24 mouse cellular contexts compared by ENCODE assay signal in the genomic region with DNA sequence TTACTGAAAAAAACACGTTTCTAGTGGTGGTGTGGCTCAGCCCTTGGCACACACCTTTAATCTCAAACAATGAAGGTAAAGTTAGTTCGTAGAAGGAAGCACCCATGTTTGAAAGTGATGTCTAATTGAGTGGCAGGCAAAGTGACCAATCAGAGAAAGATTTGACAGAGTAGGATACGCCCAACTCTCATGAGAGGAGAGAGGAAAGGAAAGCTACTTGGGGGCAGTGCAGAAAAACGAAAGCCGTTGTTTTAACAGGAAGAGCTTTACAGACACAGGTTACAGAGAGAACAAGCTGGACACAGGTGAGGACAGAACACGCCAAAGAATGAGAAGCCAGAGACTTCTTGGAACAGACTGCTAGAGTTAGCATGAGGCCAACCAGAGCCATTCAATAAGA. TPM values are rescaled to one million over a fixed set of nuclear protein-coding genes. Genes with fewer than 3 reads are reported as not detected.
"Had no signal": no experiment of that assay in that cellular context is flagged by ENCODE, and none has a peak within 500 bp of the region (broad histone marks: within the 10 kb centered on the region; RNA-seq: fewer than 3 reads in every experiment).

No protein-coding gene starts in this region.

- H3K4me1 ChIP-seq: neural tube, embryonic 13.5 days; neural tube, embryonic 15.5 days; stomach, embryonic 15.5 days had no signal

- H3K9me3 ChIP-seq: neural tube, embryonic 13.5 days; neural tube, embryonic 15.5 days; stomach, embryonic 15.5 days had no signal

- DNase-seq: retina, postnatal 1 day; right cerebral cortex, adult 18-20 months; right cerebral cortex, postnatal 14 days; right cerebral cortex, postnatal 25 days; right cerebral cortex, postnatal 4 days; spleen, adult 18-20 months; thymus, adult 18-20 months; thymus, adult 2 months; thymus, postnatal 14 days; thymus, postnatal 25 days; thymus, postnatal 36 days; thymus, postnatal 4 days had no signal

- H3K9ac ChIP-seq: neural tube, embryonic 13.5 days; neural tube, embryonic 15.5 days; stomach, embryonic 15.5 days had no signal

- H3K27ac ChIP-seq: neural tube, embryonic 13.5 days; neural tube, embryonic 15.5 days; stomach, embryonic 15.5 days; stomach, postnatal 0 days had no signal

- H3K27me3 ChIP-seq: neural tube, embryonic 13.5 days; neural tube, embryonic 15.5 days; stomach, embryonic 15.5 days had no signal

- H3K4me2 ChIP-seq: neural tube, embryonic 13.5 days; neural tube, embryonic 15.5 days; stomach, embryonic 15.5 days had no signal

- H3K4me3 ChIP-seq: neural tube, embryonic 13.5 days; neural tube, embryonic 15.5 days; stomach, embryonic 15.5 days had no signal

RNA-seq across cellular contexts. Expression of a gene that starts 44.5 kb away (rescaled TPM):
- total RNA-seq: neutrophil, adult 5-6 weeks had no signal
- polyA plus RNA-seq: neural tube, embryonic 13.5 days; neural tube, embryonic 14.5 days; neural tube, embryonic 15.5 days; small intestine, adult 2 months; spleen, adult 2 months; stomach, embryonic 15.5 days; stomach, embryonic 16.5 days; stomach, postnatal 0 days; testis, adult 2 months; thymus, adult 2 months; thymus, postnatal 0 days; urinary bladder, adult 2 months had no signal
